Mouse (Mus musculus) limb, embryonic 11.5 days (tissue): ENCODE data around the gene Ubash3a. TPM values are rescaled to one million over a fixed set of nuclear protein-coding genes. Genes with fewer than 3 reads are reported as not detected.

Source experiments
- ATAC-seq: fragments of 200-750 bp; cut with Nextera tagmentation; 2 replicates; pipeline ENCODE4 v1.8.0; 2017; ENCODE audit warnings: low read depth; ENCODE audit not compliant: insufficient number of reproducible peaks, low FRiP score, low TSS enrichment
- DNase-seq: peaks from one replicate; pipeline ENCODE4 v3.0.0-alpha.2; 2015; ENCODE audit warnings: low spot score
- H3K27ac ChIP-seq: fragments of 300-500 bp; sonication (generic); replicated peaks from 2 replicates; pipeline ENCODE4 v1.5.1; 2014; ENCODE audit warnings: low read depth, mild to moderate bottlenecking, low read length
- H3K27me3 ChIP-seq: fragments of 300-500 bp; sonication (generic); 2 replicates; pipeline ENCODE4 v1.6.1; 2014; ENCODE audit warnings: mild to moderate bottlenecking, low read length, mixed read lengths; ENCODE audit not compliant: control insufficient read depth, insufficient read depth
- H3K36me3 ChIP-seq: fragments of 300-500 bp; sonication (generic); 2 replicates; pipeline ENCODE4 v1.6.1; 2014; ENCODE audit warnings: mild to moderate bottlenecking, low read length, moderate library complexity, mixed read lengths; ENCODE audit not compliant: control insufficient read depth, insufficient read depth
- H3K4me1 ChIP-seq: fragments of 300-500 bp; sonication (generic); 2 replicates; pipeline ENCODE4 v1.6.1; 2014; ENCODE audit warnings: low read length, mixed read lengths; ENCODE audit not compliant: control insufficient read depth, insufficient read depth
- H3K4me2 ChIP-seq: fragments of 300-500 bp; sonication (generic); 2 replicates; pipeline ENCODE4 v1.6.1; 2014; ENCODE audit warnings: low read depth, mild to moderate bottlenecking, moderate library complexity; ENCODE audit not compliant: severe bottlenecking
- H3K4me3 ChIP-seq: fragments of 300-500 bp; sonication (generic); 2 replicates; pipeline ENCODE4 v1.5.1; 2014; ENCODE audit warnings: low read depth, low read length
- H3K9ac ChIP-seq: fragments of 300-500 bp; sonication (generic); 2 replicates; pipeline ENCODE4 v1.6.1; 2014; ENCODE audit warnings: mild to moderate bottlenecking, low read length
- H3K9me3 ChIP-seq: fragments of 300-500 bp; sonication (generic); 2 replicates; pipeline ENCODE4 v1.6.1; 2016; ENCODE audit warnings: low read length; ENCODE audit not compliant: control insufficient read depth
- WGBS: fragments of 180-500 bp; shearing (Covaris S2); extraction: QIAGEN DNeasy Blood & Tissue Kit; methylation state at CpG from one replicate; pipeline ENCODE4 v1.1.7; 2014; 5-methylcytosine and 5-hydroxymethylcytosine counted together
- polyA plus RNA-seq: library from polyadenylated mRNA; unstranded; fragments of >200 nt; fragmentation: Nextera tagmentation; extraction: Ambion mirVana; gene quantifications from 2 replicates; pipeline ENCODE4 v1.2.1, GENCODE M21; 2014

The Ubash3a gene
- polyA plus RNA-seq, 1 experiment from 2014 or later, result 0.71 TPM

DNA sequence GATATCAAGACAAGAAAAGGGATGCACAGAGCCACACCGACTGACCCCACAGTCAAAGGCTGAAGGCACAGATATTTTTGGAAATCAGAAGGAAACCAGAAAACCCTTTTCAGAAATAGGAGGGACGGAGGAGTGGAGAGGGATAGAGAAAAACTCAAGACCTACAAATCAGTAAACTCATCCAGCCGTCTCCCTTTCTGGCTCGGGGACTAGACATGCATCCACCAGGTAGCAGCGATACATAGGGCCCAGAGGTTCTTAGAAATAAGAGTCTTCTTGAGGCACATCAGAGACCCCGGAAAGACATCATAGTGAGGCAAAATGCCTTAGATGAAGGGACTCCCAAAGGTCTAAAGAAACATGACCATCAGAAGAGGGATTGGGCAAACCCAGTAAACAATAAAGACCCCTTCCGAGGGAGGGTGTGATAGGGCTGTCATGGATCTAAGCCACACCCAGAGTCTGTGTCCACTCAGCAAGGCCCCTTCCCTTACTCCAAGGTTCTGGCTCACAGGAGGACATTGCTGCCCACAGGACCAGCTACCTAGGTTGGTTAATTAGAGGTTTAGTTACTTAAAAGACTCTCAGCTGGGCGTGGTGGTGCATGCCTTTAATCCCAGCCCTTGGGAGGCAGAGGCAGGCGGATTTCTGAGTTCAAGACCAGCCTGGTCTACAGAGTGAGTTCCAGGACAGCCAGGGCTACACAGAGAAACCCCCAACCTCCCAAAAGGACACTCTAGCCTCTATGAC lies 64.9 kb downstream of the Ubash3a start:
- no peaks in the 10 kb centered on the region for H3K9me3 ChIP-seq
- no peak for ATAC-seq
- WGBS, result 85% methylated on average over 9 of the region's 9 CpGs
- no peaks in the 10 kb centered on the region; the same call in 1 of the 2 replicates for H3K4me1 ChIP-seq
- H3K36me3 ChIP-seq, result no peaks in the 10 kb centered on the region
- DNase-seq, result no peak
- H3K9ac ChIP-seq, result no peak overlapping the region
- H3K4me2 ChIP-seq, result no peak overlapping the region
- H3K27ac ChIP-seq, result no peak overlapping the region
- H3K27me3 ChIP-seq, result no peaks in the 10 kb centered on the region
- H3K4me3 ChIP-seq, result no peak overlapping the region

DNA sequence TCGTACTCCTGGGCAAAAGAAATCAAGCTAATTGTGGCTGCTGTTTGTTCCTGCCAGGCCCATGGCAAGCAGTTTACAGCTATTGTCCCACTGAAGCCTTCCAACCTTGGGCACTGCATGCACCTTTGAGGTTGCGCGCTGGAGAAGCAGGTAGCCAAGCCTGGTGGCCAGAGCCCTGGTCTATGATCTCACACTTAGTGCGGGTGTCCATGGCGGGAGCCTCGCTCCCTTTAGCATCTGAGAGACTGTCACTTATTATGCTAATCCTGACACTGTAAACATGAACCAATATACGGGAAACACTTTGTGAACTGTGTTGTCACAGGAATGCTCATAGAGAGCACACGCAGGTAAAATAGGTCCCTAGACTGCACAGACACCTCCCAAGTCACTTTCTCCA lies 66.0 kb downstream of the Ubash3a start:
- DNase-seq (no peak), ATAC-seq (no peak)
- Histone ChIP-seq H3K4me1 (no peaks in the 10 kb centered on the region; the same call in 1 of the 2 replicates), H3K27me3 (no peaks in the 10 kb centered on the region), H3K36me3 (no peaks in the 10 kb centered on the region), H3K4me3 (no peak overlapping the region), H3K4me2 (no peak overlapping the region), H3K9ac (no peak overlapping the region), H3K9me3 (no peaks in the 10 kb centered on the region), H3K27ac (no peak overlapping the region)
- 90% methylated on average over 8 of the region's 8 CpGs for WGBS

DNA sequence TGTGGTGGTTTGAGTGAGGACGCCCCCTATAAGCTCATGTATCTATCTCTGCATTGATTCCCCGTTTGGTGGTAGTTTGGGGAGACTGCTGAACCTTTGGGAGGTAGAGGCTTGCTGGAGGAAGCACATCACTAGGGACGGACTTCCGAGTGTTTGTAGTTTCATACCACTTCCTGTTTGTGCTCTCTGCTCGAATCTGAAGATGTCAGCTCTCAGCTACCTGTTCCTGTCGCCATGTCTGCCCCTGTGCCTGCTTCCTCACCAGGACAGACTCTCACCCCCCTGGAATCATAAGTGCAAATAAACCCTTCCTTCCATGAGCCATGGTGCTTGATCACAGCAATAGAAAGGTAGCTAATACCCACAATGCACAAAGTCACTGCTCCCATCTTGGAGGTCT lies 67.5 kb downstream of the Ubash3a start:
- Histone ChIP-seq H3K27me3 (no peaks in the 10 kb centered on the region), H3K4me1 (no peaks in the 10 kb centered on the region; the same call in 1 of the 2 replicates), H3K27ac (no peak overlapping the region), H3K4me3 (no peak overlapping the region), H3K9me3 (no peaks in the 10 kb centered on the region), H3K9ac (no peak overlapping the region), H3K4me2 (no peak overlapping the region), H3K36me3 (no peaks in the 10 kb centered on the region)
- no peak for ATAC-seq
- no peak for DNase-seq
- WGBS, result 77% methylated on average over 6 of the region's 6 CpGs

DNA sequence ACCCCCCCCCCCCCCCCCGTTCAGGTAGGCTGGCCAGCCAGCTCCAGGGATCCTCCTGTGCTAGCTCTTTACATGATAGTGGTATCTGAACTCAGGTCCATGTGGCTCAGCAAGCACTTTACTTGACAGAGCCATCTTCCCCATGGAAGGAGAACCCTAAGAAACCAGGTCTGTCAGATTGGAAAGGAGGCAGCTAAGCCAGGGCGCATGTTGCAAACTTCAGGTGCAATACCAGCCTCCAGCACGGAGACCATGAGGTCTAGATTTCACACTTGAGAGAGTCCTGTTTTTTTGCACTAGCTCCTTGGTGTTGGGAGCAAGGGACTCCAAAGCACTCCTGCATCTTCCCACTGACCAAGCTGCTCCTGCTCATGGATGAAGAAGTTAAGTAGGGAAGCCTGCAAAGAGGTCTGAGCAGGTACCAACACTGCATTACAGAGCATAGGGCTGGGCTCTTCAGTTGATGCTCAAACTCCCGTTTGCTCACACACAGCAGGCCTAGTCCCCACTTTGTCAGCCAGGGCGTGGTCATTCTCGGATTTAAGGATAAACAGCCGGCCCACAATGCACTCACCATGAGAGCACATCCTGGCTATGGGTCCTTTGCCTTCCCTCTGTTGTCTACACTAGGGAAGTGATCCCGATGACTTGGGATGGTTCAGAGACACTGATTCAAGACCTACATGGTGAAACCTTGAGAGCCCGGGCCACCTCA lies 68.7 kb downstream of the Ubash3a start:
- H3K4me1 ChIP-seq, result no peaks in the 10 kb centered on the region; the same call in 1 of the 2 replicates
- no peak for DNase-seq
- no peaks in the 10 kb centered on the region for H3K9me3 ChIP-seq
- H3K9ac ChIP-seq, result no peak overlapping the region
- peak overlapping the region; percentile 67; the same call in 1 of the 2 replicates for H3K4me2 ChIP-seq
- H3K27me3 ChIP-seq, result no peaks in the 10 kb centered on the region
- WGBS, result 23% methylated on average over 9 of the region's 9 CpGs
- no peaks in the 10 kb centered on the region for H3K36me3 ChIP-seq
- H3K27ac ChIP-seq, result no peak overlapping the region
- no peak for ATAC-seq
- peak overlapping the region; percentile 34; the same call in 1 of the 2 replicates for H3K4me3 ChIP-seq

DNA sequence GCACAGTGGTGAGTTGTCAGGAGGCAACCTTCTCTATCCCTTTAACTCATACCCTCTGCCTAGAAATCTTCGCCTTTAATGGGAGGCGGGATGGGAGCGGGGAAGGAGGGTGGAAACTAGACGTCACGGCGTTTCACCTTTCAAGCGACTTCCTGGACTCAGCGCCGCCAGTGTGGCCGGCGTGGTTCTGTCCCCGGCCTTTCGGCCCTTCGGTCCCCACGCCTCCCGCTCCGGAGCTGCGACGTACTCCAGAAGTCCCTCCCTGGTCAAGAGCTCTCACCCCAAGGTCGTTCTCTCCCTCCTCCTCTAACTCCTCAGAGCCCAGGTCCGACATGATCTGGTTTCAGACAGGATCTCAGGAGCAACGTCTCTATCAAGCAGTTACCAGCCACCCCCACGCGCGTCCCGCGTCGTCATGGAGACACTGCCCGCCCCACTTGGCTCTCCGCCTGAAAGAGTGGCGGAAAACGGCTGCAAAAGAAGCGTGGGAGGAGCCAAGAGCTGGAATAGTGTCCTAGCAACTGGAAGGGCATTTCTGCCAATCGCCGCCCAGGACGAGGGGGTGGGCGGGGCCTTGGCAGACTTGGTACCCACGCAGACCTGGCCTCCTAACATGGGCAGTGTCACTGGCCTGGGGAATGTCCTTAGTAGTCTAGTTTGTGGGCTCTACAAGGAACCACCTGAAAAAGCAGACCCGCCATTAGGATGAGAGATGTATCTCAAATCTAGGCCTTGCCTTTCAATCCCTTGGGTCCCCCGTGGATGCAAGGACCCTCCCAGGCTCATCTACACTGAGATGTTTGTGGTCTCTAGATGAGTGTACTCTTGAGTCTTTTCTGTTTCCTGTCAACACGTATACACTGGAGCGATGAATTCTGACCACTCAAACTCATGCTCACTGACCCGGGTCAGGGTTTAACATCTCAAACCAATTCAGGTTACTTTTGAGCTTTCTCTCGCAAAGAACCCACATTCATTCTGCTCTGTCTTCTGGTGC lies 69.5 kb downstream of the Ubash3a start, which contains the start of gene Rsph1:
Rsph1 (minus strand) TSS at position 462 of the 997 bp plus-strand sequence.
- 11% methylated on average over 44 of the region's 44 CpGs for WGBS
- no peak within 1 kb of the TSS for H3K27ac ChIP-seq
- no peaks in the 10 kb centered on the region; the same call in 1 of the 2 replicates for H3K4me1 ChIP-seq
- no peaks in the 10 kb centered on the region for H3K27me3 ChIP-seq
- no peak within 1 kb of the TSS for H3K9ac ChIP-seq
- peak; percentile 90 for DNase-seq
- no peaks in the 10 kb centered on the region for H3K9me3 ChIP-seq
- peak within 1 kb of the TSS; percentile 67 for H3K4me2 ChIP-seq
- peak within 1 kb of the TSS; percentile 34 for H3K4me3 ChIP-seq
- peak; percentile 70 for ATAC-seq
- H3K36me3 ChIP-seq, result no peaks in the 10 kb centered on the region

DNA sequence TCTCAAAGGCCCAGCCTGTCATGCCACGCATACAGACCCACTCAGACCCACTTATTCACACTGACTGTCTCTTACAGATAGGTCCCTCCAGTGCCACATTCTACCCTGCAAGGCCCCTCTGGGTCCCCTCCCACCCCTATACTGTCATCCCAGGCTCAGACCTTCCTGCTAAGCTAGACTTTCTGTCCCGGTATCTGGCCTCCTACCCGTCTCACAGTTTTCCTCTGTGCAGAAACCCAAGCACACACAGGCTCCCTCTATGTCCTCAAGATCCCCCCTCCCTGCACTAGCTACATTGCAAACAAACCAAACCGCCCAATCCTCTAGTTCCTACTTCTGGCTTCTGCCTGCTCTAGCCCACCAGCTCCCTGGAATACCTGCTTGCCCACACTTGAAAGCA lies 70.3 kb downstream of the Ubash3a start:
- no peak for ATAC-seq
- Histone ChIP-seq H3K27ac (no peak overlapping the region), H3K27me3 (no peaks in the 10 kb centered on the region), H3K4me1 (peaks cover 2% of the 10 kb centered on the region; the same call in 1 of the 2 replicates), H3K4me2 (no peak overlapping the region), H3K4me3 (no peak overlapping the region), H3K36me3 (no peaks in the 10 kb centered on the region), H3K9ac (no peak overlapping the region), H3K9me3 (no peaks in the 10 kb centered on the region)
- no peak for DNase-seq
- 77% methylated on average over 4 of the region's 4 CpGs for WGBS

DNA sequence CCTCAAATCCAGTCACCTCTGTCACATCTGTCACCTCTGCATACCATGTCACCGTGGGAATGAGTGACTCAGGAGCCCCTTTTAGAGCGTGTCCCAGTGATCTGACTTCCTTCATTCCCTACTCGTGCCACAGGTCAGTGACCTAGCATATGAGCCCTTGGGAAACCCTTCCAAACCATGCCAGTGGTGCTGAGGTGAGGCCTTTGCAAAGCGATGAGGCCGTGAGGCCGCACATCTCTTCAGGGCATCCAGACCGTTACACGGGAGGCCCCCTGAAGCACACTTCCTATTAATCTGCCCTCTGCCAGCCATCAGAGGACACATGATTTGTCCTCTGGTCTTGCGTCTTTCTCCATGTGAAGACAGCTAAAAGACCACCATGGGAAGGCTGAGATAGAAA lies 71.9 kb downstream of the Ubash3a start:
- 84% methylated on average over 9 of the region's 9 CpGs for WGBS
- peaks cover 2% of the 10 kb centered on the region; the same call in 1 of the 2 replicates for H3K4me1 ChIP-seq
- H3K4me2 ChIP-seq, result no peak overlapping the region
- no peaks in the 10 kb centered on the region for H3K27me3 ChIP-seq
- H3K4me3 ChIP-seq, result no peak overlapping the region
- H3K9ac ChIP-seq, result no peak overlapping the region
- H3K9me3 ChIP-seq, result no peaks in the 10 kb centered on the region
- H3K27ac ChIP-seq, result no peak overlapping the region
- DNase-seq (no peak), ATAC-seq (no peak)
- no peaks in the 10 kb centered on the region for H3K36me3 ChIP-seq

DNA sequence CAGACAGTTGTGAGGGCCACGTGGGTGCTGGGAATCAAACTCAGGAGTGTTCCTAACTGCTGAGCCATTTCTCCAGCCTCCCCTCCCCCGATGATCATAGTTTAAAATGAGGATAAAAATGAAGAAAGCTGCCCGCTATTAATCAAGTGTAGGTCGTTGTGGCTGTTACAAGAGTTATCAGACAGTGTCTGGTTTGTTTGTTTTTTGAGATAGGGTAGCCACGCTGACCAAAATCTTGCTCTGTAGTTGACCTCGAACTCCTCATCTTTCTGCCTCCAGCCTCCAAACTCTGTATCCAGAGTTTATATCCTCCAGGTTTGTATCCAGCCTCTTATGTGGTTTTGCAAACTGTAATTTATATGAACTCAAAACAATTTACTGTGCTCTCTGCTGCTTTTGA lies 72.6 kb downstream of the Ubash3a start:
- Histone ChIP-seq H3K27ac (no peak overlapping the region), H3K4me1 (peaks cover 2% of the 10 kb centered on the region; the same call in 1 of the 2 replicates), H3K9ac (no peak overlapping the region), H3K9me3 (no peaks in the 10 kb centered on the region), H3K27me3 (no peaks in the 10 kb centered on the region), H3K4me2 (no peak overlapping the region), H3K4me3 (no peak overlapping the region), H3K36me3 (no peaks in the 10 kb centered on the region)
- DNase-seq (no peak), ATAC-seq (no peak)
- WGBS, result 78% methylated on average over 6 of the region's 6 CpGs
